Mouse (Mus musculus): Measurements from ENCODE around the gene Tmem185b.

GRCm38 (mm10) chr1:119494712-119495395, 31.1 kb upstream of the Tmem185b start:
- no peak for TF ChIP-seq CTCF (IDR thresholded peaks at IDR 0.05; ENCODE audit: low read depth, low read length)
- no peak for TF ChIP-seq TAL1 (conservative IDR thresholded peaks at IDR 0.05; ENCODE audit: low read depth, low read length)
- no peak for TF ChIP-seq GATA1 (IDR thresholded peaks at IDR 0.05; ENCODE audit: borderline replicate concordance, low read length)

Data from G1E (cell line).